Mouse (Mus musculus): ENCODE measurements around the gene Stambpl1.

The Stambpl1 gene

DNA sequence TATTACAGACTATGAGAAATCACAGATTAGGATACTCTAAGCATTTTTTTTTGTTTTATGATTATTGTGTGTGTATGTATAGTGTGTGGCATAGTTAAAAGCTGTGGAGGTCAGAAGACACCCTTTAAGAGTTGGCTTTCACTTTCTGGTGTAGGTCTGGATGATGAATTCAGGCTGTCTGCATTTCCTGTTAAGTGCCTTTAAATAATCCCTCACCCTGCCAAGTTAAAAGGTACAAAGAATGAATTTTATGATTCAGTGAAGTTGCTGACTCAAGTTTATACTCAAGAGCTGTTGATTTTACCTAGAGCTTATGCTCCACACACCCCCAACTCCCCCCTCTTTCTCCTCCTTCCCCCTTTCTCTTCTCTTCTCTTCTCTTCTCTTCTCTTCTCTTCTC is 95.2 kb downstream of the Stambpl1 start:
- DNase-seq: no peak

- peak in 1 of 2 experiments; percentile 30 for DNase-seq
Observed at GRCm38 (mm10) chr19:34287656-34288415, 95.8 kb downstream of the Stambpl1 start.

DNA sequence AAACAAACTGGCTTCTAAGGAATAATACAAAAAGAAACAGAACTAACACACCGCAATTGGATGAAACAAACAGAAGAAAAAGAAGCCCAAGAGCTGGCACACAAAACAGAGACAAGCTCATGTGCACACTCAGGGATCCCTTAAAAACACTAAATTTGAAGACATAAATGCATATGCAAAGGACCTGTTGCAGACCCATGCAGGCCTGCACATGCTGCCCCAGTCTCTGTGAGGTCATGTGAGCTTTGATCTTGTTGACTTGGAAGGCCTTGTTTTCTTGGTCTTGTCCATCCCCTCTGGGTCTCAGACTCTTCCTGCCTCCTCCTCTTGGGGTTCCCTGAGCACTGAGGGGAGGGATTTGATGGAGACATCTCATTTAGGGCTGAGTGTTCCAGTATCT is 96.7 kb downstream of the Stambpl1 start:
- DNase-seq: no peak
